Mouse (Mus musculus): Measurements from ENCODE around the gene Sf3b4. TPM values are rescaled to one million over a fixed set of nuclear protein-coding genes. Genes with fewer than 3 reads are reported as not detected.
A peak's percentile ranks its signal among the peaks of the same experiment; 100 is the strongest.

Sf3b4 gene
- total RNA-seq (2021) = 52.0 and 57.5 TPM in 2 replicates
- long read RNA-seq, experiment 1, transcript Sf3b4-201 (6 exons, 1,915 nt) = major isoform, 83 of 89 reads
- long read RNA-seq, experiment 1, partial matches to known transcripts = 4 of 89 reads
- long read RNA-seq, experiment 1, other reads (novel, unspliced or antisense) = 2 of 89 reads
- long read RNA-seq, experiment 2, transcript Sf3b4-201 (6 exons, 1,915 nt) = major isoform, 47 of 56 reads
- long read RNA-seq, experiment 2, partial matches to known transcripts = 7 of 56 reads
- long read RNA-seq, experiment 2, other reads (novel, unspliced or antisense) = 1 of 56 reads

DNA sequence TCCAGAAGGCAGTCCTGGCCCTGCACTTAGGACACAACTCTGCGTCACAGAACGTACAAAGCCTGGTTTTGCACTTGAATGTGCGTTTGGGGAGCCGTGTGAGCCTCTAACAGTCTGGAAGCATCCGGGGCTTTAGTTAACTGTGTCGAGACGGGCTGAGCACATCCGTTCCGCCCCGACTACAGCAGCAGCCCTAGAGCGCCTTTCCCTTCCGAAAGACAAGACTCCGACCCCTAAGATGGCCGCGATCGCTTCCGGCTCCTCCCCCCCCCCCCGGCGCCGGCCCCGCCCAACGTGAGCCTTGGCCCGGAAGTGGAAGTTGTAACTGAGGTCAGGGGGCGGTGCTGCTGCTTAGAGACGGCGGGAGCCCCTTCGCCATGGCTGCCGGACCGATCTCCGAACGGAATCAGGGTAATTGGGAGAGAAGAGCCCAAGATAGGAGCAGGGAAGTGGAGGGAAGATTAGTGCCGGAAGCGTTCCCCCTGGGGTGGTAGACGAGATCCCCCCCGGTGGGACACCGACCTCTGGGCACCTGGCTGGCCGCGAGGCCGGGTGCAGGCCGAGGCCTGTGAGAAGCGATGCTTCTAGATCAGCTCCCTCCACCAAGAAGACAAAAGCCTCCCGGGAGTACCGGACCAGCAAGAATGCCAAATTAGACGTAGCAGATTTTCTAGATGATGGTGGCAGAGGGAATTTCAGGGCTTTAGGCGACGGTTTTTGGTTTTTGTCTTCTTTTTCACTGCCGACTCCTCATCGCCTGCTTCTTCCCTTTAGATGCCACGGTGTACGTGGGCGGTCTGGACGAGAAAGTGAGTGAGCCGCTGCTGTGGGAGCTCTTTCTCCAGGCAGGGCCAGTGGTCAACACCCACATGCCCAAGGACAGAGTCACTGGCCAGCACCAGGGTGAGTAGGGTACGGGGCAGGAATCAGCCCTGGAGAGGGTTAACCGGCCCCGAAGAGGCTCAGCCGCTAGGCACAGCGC lies at the start of gene Sf3b4:
Sf3b4 (plus strand) TSS at position 136 of the 982 bp plus-strand sequence.
- DNase-seq = peak; percentile 93

GRCm38 (mm10) chr3:96124235-96124634 lies 47.9 kb upstream of the Sf3b4 start:
- no peak for DNase-seq

DNA sequence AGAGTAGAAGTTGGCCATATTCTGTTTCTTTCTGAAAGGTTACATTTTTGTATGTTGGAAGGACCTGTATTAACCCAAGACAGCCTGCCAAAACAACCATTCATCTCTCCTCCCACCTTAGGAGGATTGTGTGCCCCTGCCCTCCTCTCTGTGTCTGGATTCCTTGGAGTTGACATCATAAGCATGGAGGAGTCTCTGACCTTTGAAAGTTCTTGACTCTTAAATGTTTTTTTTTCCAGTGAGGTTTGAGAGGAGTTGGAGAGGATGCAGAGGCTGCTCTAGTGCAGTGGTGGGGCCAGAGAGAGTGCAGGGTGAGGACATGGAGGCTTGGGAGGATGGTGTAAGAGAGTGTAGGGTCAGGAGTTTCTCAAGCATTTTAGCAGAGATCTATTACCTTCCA lies 44.0 kb upstream of the Sf3b4 start:
- DNase-seq = no peak

- DNase-seq = no peak
Observed at GRCm38 (mm10) chr3:96132478-96132877, 39.7 kb upstream of the Sf3b4 start.

GRCm38 (mm10) chr3:96133327-96133905 lies 38.7 kb upstream of the Sf3b4 start:
- DNase-seq = no peak

- DNase-seq = peak; percentile 59
Observed at GRCm38 (mm10) chr3:96135011-96135410, 37.1 kb upstream of the Sf3b4 start.

DNA sequence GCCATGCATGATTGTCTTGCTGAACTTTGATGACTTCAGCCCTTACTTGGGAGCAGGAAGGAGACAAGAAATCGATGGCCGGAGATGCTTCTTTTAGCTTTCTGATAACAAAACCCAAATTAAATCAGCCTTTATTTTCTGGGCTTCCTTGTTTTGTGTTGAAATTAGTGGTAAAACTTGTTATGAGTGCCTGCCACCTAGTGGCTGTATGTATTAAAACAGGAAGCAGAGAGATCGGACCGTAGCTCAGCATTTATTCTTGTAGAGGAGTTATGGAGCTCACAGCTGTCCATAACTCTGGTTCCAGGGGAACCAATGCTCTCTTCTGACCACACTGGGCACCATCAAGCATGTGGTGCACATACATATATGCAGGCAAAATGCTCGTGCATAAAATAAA lies 24.2 kb upstream of the Sf3b4 start:
- peak; percentile 62 for DNase-seq

GRCm38 (mm10) chr3:96151836-96152235 lies 20.3 kb upstream of the Sf3b4 start:
- DNase-seq = no peak

DNA sequence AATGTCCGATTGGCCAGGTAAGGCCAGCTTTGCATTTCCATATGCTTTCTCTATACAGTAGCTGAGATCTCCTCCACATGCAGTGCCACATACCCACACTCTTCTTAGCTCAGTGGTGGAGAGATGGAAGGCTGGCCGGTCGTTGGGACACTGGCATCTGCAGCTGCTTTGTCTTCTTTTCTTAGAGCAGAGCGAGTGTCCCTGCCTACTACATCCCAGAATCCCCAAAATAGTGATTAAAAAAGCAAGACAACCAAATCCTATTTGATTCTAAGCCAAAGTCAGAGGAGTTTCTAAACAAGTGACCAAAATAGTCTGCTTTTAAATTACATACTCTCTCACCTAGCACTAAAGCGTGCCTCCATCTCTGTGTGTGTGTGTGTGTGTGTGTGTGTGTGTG lies 19.5 kb upstream of the Sf3b4 start:
- DNase-seq = no peak

- no peak for DNase-seq
Observed at GRCm38 (mm10) chr3:96155501-96155900, 16.6 kb upstream of the Sf3b4 start.

- no peak for DNase-seq
Observed at GRCm38 (mm10) chr3:96159820-96160219, 12.3 kb upstream of the Sf3b4 start.

DNA sequence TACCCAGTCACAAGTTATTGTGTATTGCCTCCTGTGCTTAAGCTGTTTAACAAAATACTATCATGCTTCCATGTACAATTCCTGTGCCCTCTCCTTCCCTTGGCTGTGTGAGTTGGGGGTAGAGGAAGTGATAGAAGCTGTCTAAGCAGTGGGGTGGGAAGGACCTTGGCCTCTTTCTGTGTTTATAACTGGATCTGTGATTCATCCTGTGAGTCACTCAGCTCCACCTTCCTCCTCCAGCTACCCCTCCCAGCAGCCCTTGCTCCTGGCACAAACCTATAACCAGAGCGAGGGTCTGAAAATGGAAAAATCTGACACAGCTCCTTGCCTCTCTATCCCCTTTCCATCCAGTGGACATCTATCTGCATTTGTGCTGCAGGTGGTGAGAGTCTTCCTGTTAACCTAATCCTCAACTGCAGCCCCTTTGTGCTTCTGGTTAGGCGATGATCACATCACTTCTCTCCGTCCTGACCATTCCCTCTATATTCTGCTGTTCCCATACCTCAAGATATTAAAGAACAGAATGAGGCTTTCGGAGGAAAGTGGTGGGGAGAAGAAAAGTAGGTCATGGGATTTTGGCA lies 11.8 kb upstream of the Sf3b4 start:
- peak; percentile 84 for DNase-seq

DNA sequence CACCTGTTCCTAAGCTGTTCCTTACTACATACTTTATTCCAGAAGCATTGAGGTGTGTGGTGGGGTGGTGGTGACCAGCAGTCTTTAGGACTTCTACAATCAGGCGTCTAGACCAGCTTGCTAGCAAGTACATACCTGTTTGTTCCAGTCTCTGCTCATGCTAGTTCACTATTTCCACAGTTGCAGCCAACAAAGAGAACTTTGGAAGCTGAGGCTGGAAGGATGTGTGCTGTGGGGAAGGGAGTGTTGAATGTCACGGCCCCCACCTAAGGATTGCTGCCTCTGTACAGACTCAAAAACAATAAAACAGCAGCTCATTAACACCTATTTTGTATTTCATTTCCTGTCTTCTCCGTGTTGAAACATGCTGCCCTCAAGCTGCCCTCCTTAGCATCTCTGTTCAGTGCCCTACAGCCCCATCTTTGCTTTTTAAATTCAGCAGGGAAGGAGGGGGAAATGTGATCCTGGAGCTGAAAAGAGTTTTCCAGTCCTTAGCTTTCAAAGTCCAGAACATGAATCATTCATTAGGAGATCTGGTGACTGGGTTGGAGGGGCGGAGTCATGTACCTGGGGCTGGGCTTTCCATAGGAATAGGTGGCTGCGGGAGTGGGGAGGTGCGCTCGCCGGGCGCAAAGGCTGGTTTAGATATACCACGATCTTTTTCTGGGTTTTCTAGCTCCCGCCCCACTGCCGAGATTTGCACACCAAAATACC lies 11.2 kb upstream of the Sf3b4 start:
- peak; percentile 80 for DNase-seq

DNA sequence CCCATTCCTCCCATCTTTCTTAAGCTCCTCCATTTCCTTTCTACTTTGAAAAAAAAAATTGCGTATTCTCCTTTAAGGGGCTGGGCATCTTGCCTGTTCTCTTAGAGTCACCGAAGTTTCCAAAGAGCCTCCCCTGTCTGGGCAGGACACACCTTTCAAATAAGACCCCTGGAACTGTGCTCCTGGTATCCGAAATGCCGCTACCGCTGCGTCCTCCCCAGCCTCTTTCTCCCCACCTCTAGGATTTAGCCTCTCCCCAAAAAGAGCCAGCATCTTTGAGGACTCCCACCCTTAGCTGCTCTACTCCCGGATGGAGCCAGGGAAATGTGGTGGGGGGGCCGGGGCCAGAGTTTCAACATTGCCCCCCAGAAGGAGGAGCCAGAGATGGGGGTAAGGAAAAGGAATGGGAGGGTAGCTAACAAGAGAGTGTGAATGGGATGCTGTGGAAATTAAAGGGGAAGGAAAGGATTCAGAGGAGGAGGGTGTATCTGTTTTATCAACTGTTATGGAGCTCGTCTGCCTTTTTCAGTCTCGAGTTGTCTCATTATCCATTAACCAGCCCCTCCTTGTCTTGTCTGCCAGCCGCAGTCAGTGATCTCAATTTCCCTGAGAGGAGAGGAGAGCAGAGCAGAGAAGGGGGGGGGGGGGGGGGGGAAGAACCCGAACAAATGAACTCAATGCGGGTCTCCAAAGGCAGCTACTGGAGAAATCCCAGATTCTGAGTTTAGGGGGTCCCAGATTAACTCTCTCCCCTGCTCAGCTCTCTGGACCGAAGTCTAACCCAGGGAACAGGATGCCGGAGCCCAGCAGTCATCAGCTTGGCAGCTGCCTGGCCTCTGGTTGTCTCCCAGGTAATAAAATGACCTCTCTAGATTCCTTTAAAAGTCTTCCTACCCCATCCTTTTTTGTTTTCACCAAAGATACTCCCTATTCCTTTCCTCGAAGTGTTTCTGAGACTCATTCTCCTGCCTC lies 10.0 kb upstream of the Sf3b4 start, which contains the start of gene Mtmr11:
Mtmr11 (plus strand) TSS at position 136 of the 972 bp plus-strand sequence.
- peak; percentile 33 for DNase-seq

DNA sequence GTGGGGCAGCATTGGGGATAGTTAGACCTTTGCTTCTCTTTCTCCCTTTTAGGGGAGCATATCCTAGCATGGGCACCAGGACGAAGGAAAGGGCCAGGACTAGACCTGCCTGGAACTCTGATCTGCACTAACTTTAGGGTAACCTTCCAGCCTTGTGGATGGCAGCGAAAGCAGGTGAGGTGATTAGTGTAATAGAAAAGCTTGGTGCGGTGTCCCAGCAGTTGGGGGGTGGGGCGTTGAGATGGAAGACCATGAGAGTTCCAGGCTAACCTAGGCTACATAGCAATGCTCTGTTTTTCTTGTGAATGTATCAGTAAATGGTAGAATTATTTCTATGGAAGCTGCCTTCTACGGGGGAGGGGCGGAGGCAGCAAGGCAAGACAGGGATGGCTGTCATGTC lies 9.1 kb upstream of the Sf3b4 start:
- DNase-seq = no peak

DNA sequence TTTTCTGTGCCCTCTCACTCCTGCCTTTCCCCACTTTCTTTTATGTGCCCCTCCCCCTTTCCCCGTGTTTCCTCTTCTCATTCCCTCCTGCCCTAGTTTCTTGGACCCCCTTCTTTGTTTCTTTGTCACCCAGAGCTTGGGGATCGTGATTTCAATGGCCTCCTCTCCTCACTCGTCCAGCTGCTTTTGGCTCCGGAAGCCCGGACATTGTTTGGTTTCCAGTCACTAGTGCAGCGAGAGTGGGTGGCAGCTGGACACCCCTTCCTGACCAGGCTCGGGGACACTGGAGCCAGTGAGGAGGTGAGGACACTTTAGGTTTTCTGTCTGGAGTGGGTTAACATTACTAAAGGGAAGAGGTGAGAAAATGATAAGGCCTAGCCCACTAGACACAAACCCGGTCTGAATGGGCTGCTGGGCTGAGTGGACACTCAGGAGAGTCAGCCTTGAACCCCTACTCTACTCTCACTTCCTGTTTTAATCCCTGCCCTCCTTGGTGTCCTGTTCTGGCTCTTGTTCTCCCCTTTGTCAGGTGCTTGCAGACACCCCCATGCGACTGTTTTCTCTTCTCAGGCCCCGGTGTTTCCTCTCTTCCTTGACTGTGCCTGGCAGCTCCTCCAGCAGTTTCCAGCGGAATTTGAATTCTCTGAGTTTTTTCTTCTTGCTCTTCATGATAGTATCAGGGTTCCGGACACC lies 3.5 kb upstream of the Sf3b4 start:
- no peak for DNase-seq

GRCm38 (mm10) chr3:96170276-96170675 lies 1.9 kb upstream of the Sf3b4 start:
- DNase-seq = peak; percentile 37

GRCm38 (mm10) chr3:96170976-96171545 lies 1.1 kb upstream of the Sf3b4 start:
- no peak for DNase-seq

DNA sequence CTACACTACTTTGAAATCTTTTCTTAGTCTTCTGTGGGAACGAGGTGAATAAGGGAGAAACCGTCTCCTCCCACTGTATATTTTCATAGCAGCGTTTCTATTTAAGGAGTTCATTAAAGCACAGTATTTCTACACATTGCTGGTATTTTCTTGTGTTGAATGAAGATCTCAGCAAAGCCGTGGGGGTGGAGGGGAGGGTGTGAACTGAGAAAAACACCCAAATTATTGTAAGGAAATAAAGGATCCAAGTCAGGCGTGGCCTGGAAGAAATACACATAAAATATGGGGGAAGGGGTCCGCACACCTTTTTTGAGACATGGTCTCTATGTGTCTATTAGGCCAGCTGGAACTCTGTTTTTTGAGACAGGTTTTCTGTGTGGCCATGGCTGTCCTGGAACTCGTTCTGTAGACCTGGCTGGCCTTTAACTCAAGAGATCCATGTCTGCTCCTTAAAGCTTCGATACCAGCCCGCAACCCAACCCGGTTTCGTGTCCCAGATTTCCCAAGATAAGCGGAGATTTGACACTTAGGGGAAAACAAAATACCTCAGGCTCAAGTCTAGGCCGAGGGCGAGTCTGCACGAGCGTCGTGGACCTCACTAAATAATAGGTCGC lies 442 bp upstream of the Sf3b4 start:
- DNase-seq = no peak

Measured in adrenal gland, postnatal 14 days (tissue).